Mouse (Mus musculus): Measurements from ENCODE around the gene Ston1.
A peak's percentile ranks its signal among the peaks of the same experiment; 100 is the strongest.

- TF ChIP-seq CTCF (IDR thresholded peaks at IDR 0.05; ENCODE audit: extremely low read depth, insufficient read depth, low read length) (peak; percentile 75), POLR2A (IDR thresholded peaks at IDR 0.05; ENCODE audit: extremely low read depth, insufficient read depth, low read length) (no peak)
These were observed 43.5 kb downstream of the Ston1 start for GRCm38 (mm10) chr17:88641012-88641411.
